In genomic region chr11:89098930-89099329, GRCm38 (mm10) we compare ENCODE assay signal across 22 mouse cellular contexts. TPM values are rescaled to one million over a fixed set of nuclear protein-coding genes. Genes with fewer than 3 reads are reported as not detected.
"Had no signal": no experiment of that assay in that cellular context is flagged by ENCODE, and none has a peak within 500 bp of the region (broad histone marks: within the 10 kb centered on the region; RNA-seq: fewer than 3 reads in every experiment).

No protein-coding gene starts in this region.

- ATAC-seq: liver, embryonic 12.5 days; midbrain, embryonic 16.5 days had no signal

- H3K9me3 ChIP-seq: liver, embryonic 12.5 days; midbrain, embryonic 10.5 days; midbrain, embryonic 12.5 days; neural tube, embryonic 13.5 days; neural tube, embryonic 15.5 days had no signal

- H3K4me3 ChIP-seq: liver, embryonic 12.5 days; midbrain, embryonic 10.5 days; midbrain, embryonic 12.5 days; myocyte; neural tube, embryonic 13.5 days; neural tube, embryonic 15.5 days had no signal

- H3K9ac ChIP-seq: liver, embryonic 12.5 days; liver, embryonic 14.5 days; lung, embryonic 14.5 days; midbrain, embryonic 12.5 days; neural tube, embryonic 13.5 days; neural tube, embryonic 15.5 days had no signal

- H3K36me3 ChIP-seq: liver, embryonic 12.5 days; midbrain, embryonic 10.5 days; midbrain, embryonic 12.5 days; neural tube, embryonic 13.5 days; neural tube, embryonic 15.5 days had no signal

- H3K4me2 ChIP-seq: liver, embryonic 12.5 days; lung, embryonic 14.5 days; midbrain, embryonic 12.5 days; neural tube, embryonic 13.5 days; neural tube, embryonic 15.5 days had no signal

- H3K27ac ChIP-seq: liver, embryonic 12.5 days; liver, embryonic 14.5 days; midbrain, embryonic 10.5 days; midbrain, embryonic 12.5 days; neural tube, embryonic 13.5 days; neural tube, embryonic 15.5 days had no signal

- DNase-seq: lung, adult 18-20 months; lung, embryonic 14.5 days; lung, postnatal 10 days; lung, postnatal 4 days; midbrain, embryonic 14.5 days; retina, postnatal 1 day; right cerebral cortex, adult 18-20 months; right cerebral cortex, postnatal 25 days; right cerebral cortex, postnatal 4 days; spleen, adult 18-20 months had no signal

- H3K27me3 ChIP-seq: midbrain, embryonic 12.5 days; neural tube, embryonic 13.5 days; neural tube, embryonic 15.5 days had no signal

RNA-seq across cellular contexts. Expression of gene Gm525, which starts 25.3 kb away (rescaled TPM):
- total RNA-seq: megakaryocyte, adult 5-6 weeks; megakaryocyte-erythroid progenitor cell, adult 5-6 weeks had no signal
- polyA plus RNA-seq: liver, embryonic 12.5 days; liver, embryonic 14.5 days; lung, embryonic 14.5 days; midbrain, embryonic 10.5 days; midbrain, embryonic 12.5 days; midbrain, embryonic 14.5 days; midbrain, embryonic 16.5 days; myocyte; neural tube, embryonic 11.5 days; neural tube, embryonic 13.5 days; neural tube, embryonic 15.5 days; small intestine, adult 2 months had no signal
